Mouse (Mus musculus) lung, adult 2 months (tissue): Measurements from ENCODE around the gene Pygb.

ENCODE experiments used
- CTCF ChIP-seq: fragments of 200-500 bp; IDR thresholded peaks from 2 replicates; pipeline ENCODE4 v1.5.1; 2011; ENCODE audit warnings: mild to moderate bottlenecking, low read length, control low read depth; ENCODE audit not compliant: insufficient read depth
- POLR2A ChIP-seq: fragments of 200-500 bp; IDR thresholded peaks from 2 replicates; pipeline ENCODE4 v1.6.1; 2011; ENCODE audit warnings: low read depth, mild to moderate bottlenecking, control low read depth, low read length, borderline replicate concordance; ENCODE audit errors: extremely low read depth

- TF ChIP-seq CTCF, result no peak
- TF ChIP-seq POLR2A, result no peak
Observed at GRCm38 (mm10) chr2:150874508-150874907, 88.0 kb downstream of the Pygb start.
